Mouse (Mus musculus) heart, embryonic 11.5 days (tissue): ENCODE measurements around the gene Prpf31. TPM values are rescaled to one million over a fixed set of nuclear protein-coding genes. Genes with fewer than 3 reads are reported as not detected.

Experiments used
- ATAC-seq: fragments of 200-750 bp; cut with Nextera tagmentation; replicated peaks from 2 replicates; pipeline ENCODE4 v1.8.0; 2017; ENCODE audit warnings: moderate library complexity; ENCODE audit not compliant: insufficient number of reproducible peaks, low FRiP score, low TSS enrichment
- H3K27ac ChIP-seq: fragments of 300-500 bp; sonication (generic); 2 replicates; pipeline ENCODE4 v1.5.1; 2014; ENCODE audit warnings: mild to moderate bottlenecking, low read depth, low read length
- H3K27me3 ChIP-seq: fragments of 300-500 bp; sonication (generic); 2 replicates; pipeline ENCODE4 v1.6.1; 2014; ENCODE audit warnings: mild to moderate bottlenecking, low read length, mixed read lengths; ENCODE audit not compliant: control insufficient read depth, insufficient read depth
- H3K36me3 ChIP-seq: fragments of 300-500 bp; sonication (generic); 2 replicates; pipeline ENCODE4 v1.6.1; 2014; ENCODE audit warnings: mild to moderate bottlenecking, low read length, moderate library complexity, mixed read lengths; ENCODE audit not compliant: control insufficient read depth, insufficient read depth
- H3K4me1 ChIP-seq: fragments of 300-500 bp; sonication (generic); 2 replicates; pipeline ENCODE4 v1.6.1; 2014; ENCODE audit warnings: low read length; ENCODE audit not compliant: control insufficient read depth, insufficient read depth
- H3K4me2 ChIP-seq: fragments of 300-500 bp; sonication (generic); 2 replicates; pipeline ENCODE4 v1.6.1; 2014; ENCODE audit warnings: mild to moderate bottlenecking, moderate library complexity
- H3K4me3 ChIP-seq: fragments of 300-500 bp; sonication (generic); 2 replicates; pipeline ENCODE4 v1.5.1; 2014; ENCODE audit warnings: low read depth, low read length
- H3K9ac ChIP-seq: fragments of 300-500 bp; sonication (generic); 2 replicates; pipeline ENCODE4 v1.6.1; 2014; ENCODE audit warnings: mild to moderate bottlenecking, low read depth, low read length, moderate library complexity
- H3K9me3 ChIP-seq: fragments of 300-500 bp; sonication (generic); replicated peaks from 2 replicates; pipeline ENCODE4 v1.6.1; 2016; ENCODE audit warnings: low read length; ENCODE audit not compliant: control insufficient read depth
- WGBS: fragments of 180-500 bp; shearing (Covaris S2); extraction: QIAGEN DNeasy Blood & Tissue Kit; methylation state at CpG from one replicate; pipeline ENCODE4 v1.1.7; 2014; ENCODE audit not compliant: insufficient replicate concordance; 5-methylcytosine and 5-hydroxymethylcytosine counted together
- polyA plus RNA-seq: library from polyadenylated mRNA; unstranded; fragments of >200 nt; fragmentation: Nextera tagmentation; extraction: Ambion mirVana; gene quantifications from 2 replicates; pipeline ENCODE4 v1.2.1, GENCODE M21; 2014

Prpf31 gene
- polyA plus RNA-seq, 1 experiment from 2014 or later = 67.6 TPM

DNA sequence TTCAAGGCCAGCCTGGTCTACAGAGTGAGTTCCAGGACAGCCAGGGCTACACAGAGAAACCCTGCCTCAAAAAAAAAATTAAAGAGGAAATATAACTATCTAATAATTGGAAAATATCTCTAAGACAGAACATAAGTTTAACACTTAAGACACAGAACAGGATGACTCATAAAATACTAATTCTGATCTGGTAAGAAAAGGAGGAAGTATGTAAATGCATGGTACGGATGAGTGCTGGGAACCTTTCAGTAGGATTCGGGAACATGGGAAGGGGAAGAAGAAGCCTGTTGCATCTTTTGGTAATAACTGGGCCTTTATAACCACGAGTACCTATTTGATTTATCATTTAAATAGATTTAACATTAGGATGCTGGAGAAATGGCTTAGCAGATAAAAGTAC is 15.8 kb upstream of the Prpf31 start:
- Histone ChIP-seq H3K27ac (no peak overlapping the region), H3K9ac (no peak overlapping the region), H3K4me1 (0 out of 2 replicates have a peak, but pooled peaks cover 2% of the 10 kb centered on the region), H3K4me2 (no peak overlapping the region), H3K27me3 (no peaks in the 10 kb centered on the region), H3K4me3 (no peak overlapping the region), H3K9me3 (no peaks in the 10 kb centered on the region), H3K36me3 (no peaks in the 10 kb centered on the region)
- ATAC-seq = no peak
- 72% methylated on average over 3 of the region's 3 CpGs for WGBS

GRCm38 (mm10) chr7:3616057-3616388 is 13.8 kb upstream of the Prpf31 start, which contains the start of gene Oscar:
TSS of gene Oscar (minus strand) at chr7:3616157.
- WGBS = 70% methylated on average over 4 of the region's 4 CpGs

DNA sequence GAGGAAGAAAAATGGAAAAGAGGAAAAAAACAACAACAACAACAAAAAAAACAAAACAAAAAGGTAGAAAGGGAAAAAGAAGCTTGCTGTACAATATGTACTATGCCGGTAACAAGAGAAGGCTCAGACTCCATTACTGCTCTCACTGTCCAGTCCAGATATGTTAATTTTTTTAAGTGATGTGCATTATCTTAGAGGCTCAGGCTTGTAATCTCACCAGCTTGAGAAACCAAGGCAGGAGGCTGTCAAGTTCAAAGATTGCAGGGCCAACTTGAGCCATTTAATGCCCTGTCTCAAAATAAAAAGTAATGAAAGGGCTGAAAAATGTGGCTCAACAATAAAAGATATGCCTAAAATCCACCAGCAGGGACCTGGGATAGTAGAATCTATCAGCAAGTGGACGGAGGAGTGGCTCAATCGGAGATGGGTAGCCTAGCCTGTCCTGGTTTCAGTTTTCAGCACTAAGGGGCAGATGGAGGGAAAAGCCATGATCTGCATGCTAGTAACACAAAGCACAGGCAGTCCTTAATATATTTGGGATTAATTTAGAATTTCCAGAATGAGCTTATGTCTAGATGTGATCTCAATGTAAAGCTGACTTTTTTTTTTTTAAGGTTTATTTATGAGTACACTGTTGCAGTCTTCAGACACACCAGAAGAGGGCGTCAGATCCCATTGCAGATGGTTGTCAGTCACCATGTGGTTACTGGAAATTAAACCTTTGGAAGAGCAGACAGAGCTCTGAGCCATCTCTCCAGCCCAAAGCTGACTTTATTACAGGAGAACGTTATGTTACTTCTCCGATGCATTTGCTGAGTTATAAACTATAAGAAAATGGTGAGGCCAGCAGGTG is 13.2 kb upstream of the Prpf31 start:
- no peaks in the 10 kb centered on the region for H3K27me3 ChIP-seq
- 41% methylated on average over 6 of the region's 6 CpGs for WGBS
- no peak overlapping the region for H3K27ac ChIP-seq
- peak; percentile 12; the same call in 1 of the 2 replicates for ATAC-seq
- peaks cover 11% of the 10 kb centered on the region for H3K36me3 ChIP-seq
- 0 out of 2 replicates have a peak, but pooled peaks cover 2% of the 10 kb centered on the region for H3K4me1 ChIP-seq
- H3K9ac ChIP-seq = no peak overlapping the region
- H3K4me2 ChIP-seq = peak overlapping the region; percentile 17; the same call in 1 of the 2 replicates
- peak overlapping the region; percentile 89 for H3K4me3 ChIP-seq
- H3K9me3 ChIP-seq = no peaks in the 10 kb centered on the region

More at GRCm38 (mm10) chr7:3616057-3616388, 13.8 kb upstream of the Prpf31 start, which contains the start of gene Oscar:
- H3K4me1 ChIP-seq = 0 out of 2 replicates have a peak, but pooled peaks cover 2% of the 10 kb centered on the region
- H3K4me2 ChIP-seq = peak within 1 kb of the TSS; percentile 17; the same call in 1 of the 2 replicates
- peak within 1 kb of the TSS; percentile 89 for H3K4me3 ChIP-seq
- no peaks in the 10 kb centered on the region for H3K27me3 ChIP-seq
- no peak within 1 kb of the TSS for H3K9ac ChIP-seq
- ATAC-seq = no peak
- H3K36me3 ChIP-seq = peaks cover 11% of the 10 kb centered on the region
- no peaks in the 10 kb centered on the region for H3K9me3 ChIP-seq
- H3K27ac ChIP-seq = no peak within 1 kb of the TSS

DNA sequence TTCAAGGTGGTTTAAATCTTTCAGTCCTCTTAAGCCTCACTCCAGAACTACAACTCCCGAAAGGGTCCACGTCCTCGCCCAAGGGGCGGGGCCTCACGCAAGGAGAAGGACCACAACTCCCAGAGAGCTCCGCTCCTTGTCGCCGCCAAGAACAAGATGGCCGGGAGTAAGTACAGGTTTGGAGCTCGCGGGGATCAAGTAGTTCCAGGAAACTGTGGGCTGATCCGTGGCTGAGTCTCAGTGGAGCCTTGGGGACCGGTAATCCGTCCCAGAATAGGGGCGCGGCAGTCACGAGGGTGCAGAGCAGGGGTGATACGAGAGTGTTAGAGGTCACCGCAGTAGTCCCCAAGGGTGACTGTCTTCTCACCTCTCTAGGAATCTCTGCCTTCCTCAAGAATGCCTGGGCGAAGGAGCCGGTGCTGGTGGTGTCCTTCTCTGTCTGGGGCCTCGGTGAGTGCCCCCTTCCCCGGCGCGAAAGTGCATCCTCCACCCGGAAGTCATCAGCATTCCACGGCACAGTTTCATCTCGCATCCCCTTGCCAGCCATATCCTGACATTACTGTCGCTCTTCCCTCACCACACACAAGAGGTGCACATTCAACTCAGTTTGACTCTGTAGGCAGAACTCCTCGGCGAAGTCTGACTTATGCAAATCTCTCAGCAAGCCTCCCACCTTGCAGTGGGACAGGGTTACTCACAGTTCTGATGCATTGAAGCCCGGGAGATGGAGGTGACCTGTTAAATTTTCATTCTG is 12.4 kb upstream of the Prpf31 start, which contains the start of gene Ndufa3:
Gene Ndufa3 (plus strand): TSS at position 132 of the 754 bp plus-strand sequence.
- Histone ChIP-seq H3K27me3 (no peaks in the 10 kb centered on the region), H3K27ac (peak within 1 kb of the TSS; percentile 79)
- ATAC-seq = peak; percentile 91

GRCm38 (mm10) chr7:3629030-3629429 is 755 bp upstream of the Prpf31 start:
- peak; percentile 27; the same call in 1 of the 2 replicates for ATAC-seq
- Histone ChIP-seq H3K4me1 (peaks cover 12% of the 10 kb centered on the region), H3K4me2 (peak overlapping the region; percentile 99), H3K4me3 (peak overlapping the region; percentile 68), H3K27me3 (no peaks in the 10 kb centered on the region), H3K9me3 (no peaks in the 10 kb centered on the region), H3K27ac (no peak overlapping the region), H3K36me3 (peaks cover 4% of the 10 kb centered on the region), H3K9ac (peak overlapping the region; percentile 87)
- WGBS = 38% methylated on average over 4 of the region's 4 CpGs

More for the DNA sequence above, 12.4 kb upstream of the Prpf31 start, which contains the start of gene Ndufa3:
- peaks cover 11% of the 10 kb centered on the region for H3K36me3 ChIP-seq
- H3K4me3 ChIP-seq = peak within 1 kb of the TSS; percentile 89
- H3K4me2 ChIP-seq = peak within 1 kb of the TSS; percentile 87
- H3K4me1 ChIP-seq = 0 out of 2 replicates have a peak, but pooled peaks cover 2% of the 10 kb centered on the region
- no peaks in the 10 kb centered on the region for H3K9me3 ChIP-seq
- H3K9ac ChIP-seq = peak within 1 kb of the TSS; percentile 95
- under 1% methylated on average over 32 of the region's 32 CpGs for WGBS

DNA sequence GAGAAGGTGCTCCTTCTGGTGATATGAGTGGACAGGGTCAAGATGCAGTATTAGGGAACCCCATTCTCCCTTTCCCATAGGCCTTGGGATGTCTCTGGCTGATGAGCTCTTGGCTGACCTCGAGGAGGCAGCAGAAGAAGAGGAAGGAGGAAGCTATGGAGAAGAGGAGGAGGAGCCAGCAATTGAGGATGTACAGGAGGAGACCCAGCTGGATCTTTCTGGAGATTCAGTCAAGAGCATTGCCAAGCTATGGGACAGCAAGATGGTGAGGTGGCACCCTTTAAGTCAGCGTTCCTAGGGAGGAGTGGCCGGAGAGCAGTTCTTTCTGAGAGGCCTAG is 662 bp downstream of the Prpf31 start:
- peak overlapping the region; percentile 87 for H3K9ac ChIP-seq

GRCm38 (mm10) chr7:3643412-3643811 is 13.6 kb downstream of the Prpf31 start:
- ATAC-seq = no peak
- no peaks in the 10 kb centered on the region for H3K27me3 ChIP-seq
- no peak overlapping the region for H3K4me3 ChIP-seq
- no peak overlapping the region for H3K9ac ChIP-seq
- H3K9me3 ChIP-seq = no peaks in the 10 kb centered on the region
- peaks cover 23% of the 10 kb centered on the region for H3K4me1 ChIP-seq
- 67% methylated on average over 5 of the region's 5 CpGs for WGBS
- H3K36me3 ChIP-seq = peaks cover 16% of the 10 kb centered on the region; the same call in 1 of the 2 replicates
- H3K27ac ChIP-seq = no peak overlapping the region
- no peak overlapping the region for H3K4me2 ChIP-seq

More for the DNA sequence above, 662 bp downstream of the Prpf31 start:
- H3K27ac ChIP-seq = no peak overlapping the region
- ATAC-seq = no peak
- H3K27me3 ChIP-seq = no peaks in the 10 kb centered on the region
- peaks cover 5% of the 10 kb centered on the region for H3K36me3 ChIP-seq
- no peaks in the 10 kb centered on the region for H3K9me3 ChIP-seq
- peaks cover 12% of the 10 kb centered on the region for H3K4me1 ChIP-seq
- H3K4me3 ChIP-seq = peak overlapping the region; percentile 68
- H3K4me2 ChIP-seq = peak overlapping the region; percentile 99
- WGBS = 56% methylated on average over 3 of the region's 3 CpGs

- no peaks in the 10 kb centered on the region for H3K27me3 ChIP-seq
- H3K9ac ChIP-seq = peak overlapping the region; percentile 43; the same call in 1 of the 2 replicates
- H3K9me3 ChIP-seq = no peaks in the 10 kb centered on the region
- no peak overlapping the region for H3K27ac ChIP-seq
- peak overlapping the region; percentile 78 for H3K4me3 ChIP-seq
- H3K4me1 ChIP-seq = peaks cover 24% of the 10 kb centered on the region
- WGBS = 22% methylated on average over 9 of the region's 9 CpGs
- ATAC-seq = no peak
- H3K4me2 ChIP-seq = peak overlapping the region; percentile 58
- peaks cover 13% of the 10 kb centered on the region; the same call in 1 of the 2 replicates for H3K36me3 ChIP-seq
These were observed 14.1 kb downstream of the Prpf31 start for GRCm38 (mm10) chr7:3643843-3644242.
